Mouse (Mus musculus): ENCODE measurements at regions not wholly inside any gene's neighbourhood (a gene's known extent, or its start where the extent isn't known, plus 50 kb on each side); places are given as distances from the start of the nearest gene placed in this dataset.

- Histone ChIP-seq H3K4me1 (ENCODE audit: control insufficient read depth, insufficient read depth, low read length) (no peaks in the 10 kb centered on the region), H3K27ac (no peak overlapping the region), H3K4me3 (no peak overlapping the region), H3K79me2 (replicated peaks; ENCODE audit: control insufficient read depth, insufficient read depth, low read length) (no peaks in the 10 kb centered on the region), H3K27me3 (ENCODE audit: control insufficient read depth, insufficient read depth, low read length) (no peaks in the 10 kb centered on the region), H3K9ac (ENCODE audit: low read depth, low read length) (no peak overlapping the region), H3K36me3 (ENCODE audit: control insufficient read depth, insufficient read depth, low read length) (no peaks in the 10 kb centered on the region)
- intact Hi-C loops (cut with DNase I), result no loop called here
- no peak for DNase-seq
- 67% methylated on average over 2 of the region's 2 CpGs for WGBS
- TF ChIP-seq EP300 (IDR thresholded peaks at IDR 0.05; ENCODE audit: insufficient read depth, low read depth, low read length) (no peak), POLR2A (IDR thresholded peaks at IDR 0.05; ENCODE audit: insufficient read depth, low read depth, low read length) (no peak), CTCF (IDR thresholded peaks at IDR 0.05) (no peak)
Measured at GRCm38 (mm10) chr16:77676805-77677204, 74.9 kb upstream of the Gm11146 start.

- intact Hi-C loops (cut with DNase I), result no loop called here
- Histone ChIP-seq H3K4me1 (ENCODE audit: control insufficient read depth, insufficient read depth, low read length) (no peaks in the 10 kb centered on the region), H3K79me2 (replicated peaks; ENCODE audit: control insufficient read depth, insufficient read depth, low read length) (no peaks in the 10 kb centered on the region), H3K27me3 (ENCODE audit: control insufficient read depth, insufficient read depth, low read length) (no peaks in the 10 kb centered on the region), H3K9ac (ENCODE audit: low read depth, low read length) (no peak overlapping the region), H3K27ac (no peak overlapping the region), H3K36me3 (ENCODE audit: control insufficient read depth, insufficient read depth, low read length) (no peaks in the 10 kb centered on the region), H3K4me3 (no peak overlapping the region)
- DNase-seq, result no peak
- 57% methylated on average over 6 of the region's 6 CpGs for WGBS
- TF ChIP-seq EP300 (IDR thresholded peaks at IDR 0.05; ENCODE audit: insufficient read depth, low read depth, low read length), result no peak
- no peak for TF ChIP-seq CTCF (IDR thresholded peaks at IDR 0.05)
- TF ChIP-seq POLR2A (IDR thresholded peaks at IDR 0.05; ENCODE audit: insufficient read depth, low read depth, low read length), result no peak
Measured at GRCm38 (mm10) chr16:77675885-77676597, 74.1 kb upstream of the Gm11146 start.

DNA sequence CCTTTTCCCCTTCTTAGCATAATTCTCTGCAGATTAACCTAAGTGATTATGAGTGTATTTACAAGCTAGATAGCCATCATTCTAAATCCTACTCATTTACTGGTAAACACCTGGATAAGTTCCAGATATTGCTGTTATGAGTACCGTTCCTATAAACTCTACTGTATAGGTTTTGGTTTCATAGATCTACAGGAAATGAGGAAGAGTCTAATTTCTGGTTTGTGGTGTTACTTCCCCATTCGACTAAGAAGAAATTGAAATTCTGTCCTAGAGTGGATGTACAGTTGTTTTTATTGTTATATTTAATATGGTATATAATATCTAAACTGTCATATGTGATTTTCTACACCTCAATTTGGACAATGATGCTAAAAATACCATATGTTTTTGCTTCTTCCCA lies 69.4 kb upstream of the Gm11146 start:
- intact Hi-C loops (cut with DNase I), result no loop called here
- Histone ChIP-seq H3K79me2 (replicated peaks; ENCODE audit: control insufficient read depth, insufficient read depth, low read length) (peaks cover 2% of the 10 kb centered on the region; the same call in 1 of the 2 replicates), H3K27ac (no peak overlapping the region), H3K4me3 (no peak overlapping the region), H3K36me3 (ENCODE audit: control insufficient read depth, insufficient read depth, low read length) (no peaks in the 10 kb centered on the region), H3K27me3 (ENCODE audit: control insufficient read depth, insufficient read depth, low read length) (no peaks in the 10 kb centered on the region), H3K4me1 (ENCODE audit: control insufficient read depth, insufficient read depth, low read length) (no peaks in the 10 kb centered on the region), H3K9ac (ENCODE audit: low read depth, low read length) (no peak overlapping the region)
- DNase-seq, result no peak
- TF ChIP-seq POLR2A (IDR thresholded peaks at IDR 0.05; ENCODE audit: insufficient read depth, low read depth, low read length), result no peak
- WGBS, result 77% methylated on average over 2 of the region's 2 CpGs

DNA sequence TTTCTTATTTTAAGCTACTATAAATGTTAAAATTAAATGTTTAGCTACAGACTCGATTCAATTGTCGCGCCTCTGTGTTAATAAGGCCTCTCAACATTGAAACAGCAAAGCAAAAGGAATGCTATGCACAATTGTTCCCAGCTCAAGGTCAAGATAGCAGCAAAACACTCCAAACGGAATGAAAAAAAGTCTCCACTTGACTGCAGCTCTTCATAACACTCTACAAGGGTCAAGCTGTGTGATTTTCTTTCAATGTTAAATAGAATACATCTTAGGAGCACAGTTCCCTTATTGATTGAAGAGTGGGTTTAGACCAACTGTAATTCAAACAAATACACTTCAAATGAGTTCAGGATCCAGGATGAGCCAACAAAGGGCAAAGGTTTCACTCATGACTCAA lies 63.9 kb upstream of the Gm11146 start:
- Histone ChIP-seq H3K27me3 (ENCODE audit: control insufficient read depth, insufficient read depth, low read length) (no peaks in the 10 kb centered on the region), H3K4me3 (no peak overlapping the region), H3K9ac (ENCODE audit: low read depth, low read length) (no peak overlapping the region), H3K4me1 (ENCODE audit: control insufficient read depth, insufficient read depth, low read length) (peaks cover 2% of the 10 kb centered on the region), H3K36me3 (ENCODE audit: control insufficient read depth, insufficient read depth, low read length) (peaks cover 8% of the 10 kb centered on the region; the same call in 1 of the 2 replicates), H3K27ac (no peak overlapping the region), H3K79me2 (replicated peaks; ENCODE audit: control insufficient read depth, insufficient read depth, low read length) (peaks cover 2% of the 10 kb centered on the region; the same call in 1 of the 2 replicates)
- DNase-seq, result no peak
- intact Hi-C loops (cut with DNase I), result no loop called here
- no peak for TF ChIP-seq POLR2A (IDR thresholded peaks at IDR 0.05; ENCODE audit: insufficient read depth, low read depth, low read length)
- TF ChIP-seq CTCF (IDR thresholded peaks at IDR 0.05), result no peak
- TF ChIP-seq EP300 (IDR thresholded peaks at IDR 0.05; ENCODE audit: insufficient read depth, low read depth, low read length), result no peak
- WGBS, result 64% methylated on average over 4 of the region's 4 CpGs

GRCm38 (mm10) chr16:77662107-77662518 lies 60.2 kb upstream of the Gm11146 start:
- 37% methylated on average over 4 of the region's 4 CpGs for WGBS
- no peak for DNase-seq
- Histone ChIP-seq H3K4me1 (ENCODE audit: control insufficient read depth, insufficient read depth, low read length) (peaks cover 2% of the 10 kb centered on the region), H3K36me3 (ENCODE audit: control insufficient read depth, insufficient read depth, low read length) (peaks cover 8% of the 10 kb centered on the region; the same call in 1 of the 2 replicates), H3K79me2 (replicated peaks; ENCODE audit: control insufficient read depth, insufficient read depth, low read length) (no peaks in the 10 kb centered on the region), H3K9ac (ENCODE audit: low read depth, low read length) (no peak overlapping the region), H3K27ac (no peak overlapping the region), H3K4me3 (no peak overlapping the region), H3K27me3 (ENCODE audit: control insufficient read depth, insufficient read depth, low read length) (no peaks in the 10 kb centered on the region)
- no peak for TF ChIP-seq EP300 (IDR thresholded peaks at IDR 0.05; ENCODE audit: insufficient read depth, low read depth, low read length)
- no peak for TF ChIP-seq POLR2A (IDR thresholded peaks at IDR 0.05; ENCODE audit: insufficient read depth, low read depth, low read length)
- no peak for TF ChIP-seq CTCF (IDR thresholded peaks at IDR 0.05)
- intact Hi-C loops (cut with DNase I), result no loop called here

GRCm38 (mm10) chr16:77653306-77653705 lies 51.4 kb upstream of the Gm11146 start:
- TF ChIP-seq CTCF (IDR thresholded peaks at IDR 0.05), result no peak
- TF ChIP-seq EP300 (IDR thresholded peaks at IDR 0.05; ENCODE audit: insufficient read depth, low read depth, low read length), result no peak
- TF ChIP-seq POLR2A (IDR thresholded peaks at IDR 0.05; ENCODE audit: insufficient read depth, low read depth, low read length), result no peak
- Histone ChIP-seq H3K27me3 (ENCODE audit: control insufficient read depth, insufficient read depth, low read length) (no peaks in the 10 kb centered on the region), H3K36me3 (ENCODE audit: control insufficient read depth, insufficient read depth, low read length) (no peaks in the 10 kb centered on the region), H3K4me3 (no peak overlapping the region), H3K4me1 (ENCODE audit: control insufficient read depth, insufficient read depth, low read length) (no peaks in the 10 kb centered on the region), H3K79me2 (replicated peaks; ENCODE audit: control insufficient read depth, insufficient read depth, low read length) (no peaks in the 10 kb centered on the region), H3K27ac (no peak overlapping the region), H3K9ac (ENCODE audit: low read depth, low read length) (no peak overlapping the region)
- no peak for DNase-seq
- intact Hi-C loops (cut with DNase I), result no loop called here
- 78% methylated on average over 3 of the region's 3 CpGs for WGBS

Small RNA genes lying in the stretch of these regions (microRNA-seq; reads per million reads assigned to microRNA genes)
- 0 reads per million in 2 experiments for gene Gm25025

All from heart, adult 2 months (tissue).